Comparison of ENCODE assay signal across 9 mouse cellular contexts in the genomic region with DNA sequence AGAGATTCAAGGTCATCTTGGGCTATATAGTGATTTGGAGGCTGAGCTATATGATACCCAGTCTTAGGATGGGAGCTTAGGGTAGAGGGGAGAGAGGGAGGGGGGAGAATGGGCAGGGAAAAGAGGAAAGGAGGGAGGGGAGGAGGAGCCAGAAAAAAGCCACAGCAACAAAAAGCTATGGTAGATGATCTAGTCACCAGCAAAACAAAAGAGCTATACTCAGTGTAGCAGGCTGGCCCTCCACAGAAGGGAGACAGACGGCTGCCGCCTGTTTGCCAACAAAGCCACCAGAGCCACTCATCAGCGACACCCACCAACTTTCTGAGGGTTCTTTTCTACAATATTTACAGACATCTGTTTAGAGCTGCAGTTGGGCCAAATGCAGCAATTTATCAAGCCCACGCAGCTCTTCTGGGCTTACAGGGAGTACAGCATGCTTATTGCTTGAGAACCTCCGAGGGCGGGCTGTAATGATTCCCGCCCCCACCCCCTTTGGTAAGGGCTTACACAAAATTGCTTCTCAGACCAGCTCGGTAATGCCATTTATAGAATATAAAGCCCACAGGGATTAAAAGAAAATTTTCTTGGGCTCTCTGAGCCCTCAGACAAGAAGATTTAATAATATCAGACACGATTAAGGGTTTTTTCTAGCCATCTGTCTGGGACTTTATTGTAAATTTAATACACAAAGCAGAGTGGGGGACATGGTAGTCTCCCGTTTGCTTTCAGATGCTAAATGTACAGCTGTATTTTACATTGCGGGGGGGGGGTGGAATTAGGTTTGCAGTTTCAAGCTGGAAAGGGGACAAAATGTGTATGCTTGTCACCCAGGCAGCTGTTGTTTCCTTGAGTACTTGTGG.
DNase-seq lines count a peak whose midpoint lies in the region.
"Had no signal": no experiment of that assay in that cellular context is flagged by ENCODE, and none has a peak within 500 bp of the region (broad histone marks: within the 10 kb centered on the region; RNA-seq: fewer than 3 reads in every experiment).

No protein-coding gene starts in this region.

- H3K4me3 ChIP-seq in hindbrain, embryonic 10.5 days, result no peak overlapping the region
- H3K4me3 ChIP-seq: heart, embryonic 13.5 days had no signal

- H3K27ac ChIP-seq in hindbrain, embryonic 10.5 days, result peak overlapping the region; percentile 85
- H3K27ac ChIP-seq: heart, embryonic 13.5 days had no signal

- WGBS in hindbrain, embryonic 10.5 days, result 55% methylated on average over 11 of the region's 11 CpGs

- no peaks in the 10 kb centered on the region for H3K9me3 ChIP-seq in hindbrain, embryonic 10.5 days
- H3K9me3 ChIP-seq: heart, embryonic 13.5 days had no signal

- DNase-seq in brain, adult 2 months (ENCODE audit: low read depth, low spot score), result peak; percentile 88
- DNase-seq in cerebellum, postnatal 14 days, result peak; percentile 74 to 80
- DNase-seq in hindbrain, embryonic 10.5 days (ENCODE audit: low spot score), result peak; percentile 39
- DNase-seq in left cerebral cortex, postnatal 36 days (ENCODE audit: low spot score in 2 of 2), result peak; percentile 57 to 73
- peak; percentile 59 for DNase-seq in right cerebral cortex, postnatal 14 days
- DNase-seq in gastrocnemius, postnatal 25 days, result no peak
- no peak for DNase-seq in thymus, postnatal 36 days
- no peak for DNase-seq in yolk sac, embryonic 10.5 days (ENCODE audit: low spot score)

- intact Hi-C loops in left cerebral cortex, postnatal 36 days (cut with DNase I), result no loop called here

- H3K4me1 ChIP-seq in hindbrain, embryonic 10.5 days (replicated peaks), result peaks cover 54% of the 10 kb centered on the region
- H3K4me1 ChIP-seq: heart, embryonic 13.5 days had no signal

- H3K27me3 ChIP-seq in hindbrain, embryonic 10.5 days (ENCODE audit: insufficient read depth, poor library complexity, severe bottlenecking), result no peaks in the 10 kb centered on the region
- H3K27me3 ChIP-seq: heart, embryonic 13.5 days had no signal

- no peaks in the 10 kb centered on the region for H3K36me3 ChIP-seq in hindbrain, embryonic 10.5 days
- H3K36me3 ChIP-seq: heart, embryonic 13.5 days had no signal

Comparison
In these comparisons a context has a peak if more than half of its experiments do, and no peak if none do; other contexts are left out.
1. DNase-seq: peak in brain, adult 2 months (single experiment), cerebellum, postnatal 14 days (2 of 2), hindbrain, embryonic 10.5 days (single experiment), left cerebral cortex, postnatal 36 days (2 of 2) and right cerebral cortex, postnatal 14 days (single experiment); none in gastrocnemius, postnatal 25 days (single experiment), thymus, postnatal 36 days (0 of 2) and yolk sac, embryonic 10.5 days (single experiment).